Mouse (Mus musculus): ENCODE measurements at regions not wholly inside any gene's neighbourhood (a gene's known extent, or its start where the extent isn't known, plus 50 kb on each side); places are given as distances from the start of the nearest gene placed in this dataset.

DNA sequence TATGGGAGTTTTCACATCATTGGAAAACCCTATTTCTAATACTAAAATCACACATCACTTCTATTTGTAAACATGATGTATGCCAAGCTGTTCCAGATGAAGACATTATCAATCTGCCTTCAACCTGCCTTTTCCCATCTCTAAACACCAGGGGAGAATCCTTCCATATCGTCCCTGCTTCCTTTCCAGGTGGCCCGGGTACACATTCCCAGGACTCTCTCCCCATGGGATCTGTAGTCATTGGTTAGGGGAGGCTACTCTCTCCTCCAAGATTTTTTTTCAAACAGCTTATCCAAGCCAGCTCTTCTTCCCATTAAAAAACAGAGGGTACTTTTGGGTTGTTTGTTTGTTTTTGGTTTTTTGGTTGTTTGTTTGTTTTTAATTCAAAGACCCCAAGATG, 650.7 kb downstream of the Tlr4 start:
- no peak for ATAC-seq (ENCODE audit: low FRiP score, low TSS enrichment)
- 56% methylated on average over 2 of the region's 2 CpGs for WGBS

DNA sequence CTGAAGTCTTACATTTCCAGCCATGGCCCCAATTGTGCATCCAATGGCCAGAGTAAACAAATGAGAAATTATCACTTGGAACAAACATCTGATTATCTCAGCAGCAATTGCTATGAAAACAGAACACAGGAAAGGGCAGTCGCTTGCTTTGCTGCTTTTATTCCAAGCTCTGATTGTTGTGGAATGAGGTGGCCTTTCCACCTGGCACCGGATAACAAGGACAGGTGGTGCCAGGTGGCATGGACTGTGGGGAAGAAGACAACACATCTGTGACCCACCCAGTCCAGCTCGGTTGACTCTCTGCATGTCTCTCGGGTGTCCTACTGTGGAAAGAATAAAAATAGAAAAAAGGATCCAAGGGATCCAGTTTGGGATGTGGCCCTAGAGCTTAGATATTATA, 694.9 kb downstream of the Tlr4 start:
- DNase-seq (no peak), ATAC-seq (ENCODE audit: low FRiP score, low TSS enrichment) (no peak)
- Histone ChIP-seq H3K27ac (replicated peaks; ENCODE audit: low read depth, low read length) (no peak overlapping the region), H3K27me3 (ENCODE audit: control insufficient read depth, insufficient read depth, low read length) (no peaks in the 10 kb centered on the region), H3K4me3 (replicated peaks; ENCODE audit: low read depth, low read length) (no peak overlapping the region), H3K4me1 (ENCODE audit: control insufficient read depth, insufficient read depth, low read length) (no peaks in the 10 kb centered on the region), H3K36me3 (ENCODE audit: control insufficient read depth, insufficient read depth, low read length) (no peaks in the 10 kb centered on the region), H3K9ac (replicated peaks; ENCODE audit: low read length) (no peak overlapping the region), H3K9me3 (ENCODE audit: control insufficient read depth, low read length) (no peaks in the 10 kb centered on the region), H3K4me2 (ENCODE audit: low read length) (no peak overlapping the region)
- 90% methylated on average over 4 of the region's 4 CpGs for WGBS

More for the DNA sequence above, 650.7 kb downstream of the Tlr4 start:
- no peak overlapping the region for H3K4me3 ChIP-seq (replicated peaks; ENCODE audit: low read depth, low read length)
- no peak overlapping the region for H3K27ac ChIP-seq (replicated peaks; ENCODE audit: low read depth, low read length)
- H3K9me3 ChIP-seq (ENCODE audit: control insufficient read depth, low read length), result no peaks in the 10 kb centered on the region
- DNase-seq, result no peak
- H3K9ac ChIP-seq (replicated peaks; ENCODE audit: low read length), result no peak overlapping the region
- no peaks in the 10 kb centered on the region for H3K27me3 ChIP-seq (ENCODE audit: control insufficient read depth, insufficient read depth, low read length)
- no peaks in the 10 kb centered on the region for H3K36me3 ChIP-seq (ENCODE audit: control insufficient read depth, insufficient read depth, low read length)
- H3K4me2 ChIP-seq (ENCODE audit: low read length), result no peak overlapping the region
- no peaks in the 10 kb centered on the region for H3K4me1 ChIP-seq (ENCODE audit: control insufficient read depth, insufficient read depth, low read length)

DNA sequence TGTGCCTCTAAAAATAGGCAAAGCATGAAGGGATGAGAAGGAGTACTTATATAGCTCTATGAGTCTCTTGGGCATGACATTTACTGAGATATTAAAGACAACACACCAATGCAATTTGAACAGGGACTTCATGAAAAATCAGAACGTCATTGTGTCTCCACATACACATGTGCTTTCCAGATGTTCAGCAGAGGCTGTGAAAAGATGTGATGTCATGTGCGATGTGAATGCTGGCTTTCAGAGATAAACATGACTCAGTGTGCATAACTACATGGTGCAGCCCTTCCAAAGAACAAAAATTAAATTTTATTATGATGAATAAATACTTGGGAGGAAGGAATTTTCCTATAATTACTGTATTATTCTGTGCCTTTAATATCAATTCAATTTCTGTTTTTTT, 695.8 kb downstream of the Tlr4 start:
- WGBS, result 94% methylated on average over 2 of the region's 2 CpGs
- no peak for ATAC-seq (ENCODE audit: low FRiP score, low TSS enrichment)
- no peaks in the 10 kb centered on the region for H3K4me1 ChIP-seq (ENCODE audit: control insufficient read depth, insufficient read depth, low read length)

GRCm38 (mm10) chr4:67529586-67529985, 702.2 kb downstream of the Tlr4 start:
- no peak overlapping the region for H3K4me3 ChIP-seq (replicated peaks; ENCODE audit: low read depth, low read length)
- ATAC-seq (ENCODE audit: low FRiP score, low TSS enrichment) (no peak), DNase-seq (no peak)
- H3K27ac ChIP-seq (replicated peaks; ENCODE audit: low read depth, low read length), result no peak overlapping the region
- H3K27me3 ChIP-seq (ENCODE audit: control insufficient read depth, insufficient read depth, low read length), result no peaks in the 10 kb centered on the region
- no peaks in the 10 kb centered on the region for H3K9me3 ChIP-seq (ENCODE audit: control insufficient read depth, low read length)
- WGBS, result 80% methylated on average over 3 of the region's 3 CpGs
- H3K4me2 ChIP-seq (ENCODE audit: low read length), result no peak overlapping the region
- no peak overlapping the region for H3K9ac ChIP-seq (replicated peaks; ENCODE audit: low read length)
- H3K4me1 ChIP-seq (ENCODE audit: control insufficient read depth, insufficient read depth, low read length), result no peaks in the 10 kb centered on the region
- no peaks in the 10 kb centered on the region for H3K36me3 ChIP-seq (ENCODE audit: control insufficient read depth, insufficient read depth, low read length)

More for the DNA sequence above, 695.8 kb downstream of the Tlr4 start:
- Histone ChIP-seq H3K4me3 (replicated peaks; ENCODE audit: low read depth, low read length) (no peak overlapping the region), H3K27ac (replicated peaks; ENCODE audit: low read depth, low read length) (no peak overlapping the region), H3K9me3 (ENCODE audit: control insufficient read depth, low read length) (no peaks in the 10 kb centered on the region), H3K9ac (replicated peaks; ENCODE audit: low read length) (no peak overlapping the region), H3K36me3 (ENCODE audit: control insufficient read depth, insufficient read depth, low read length) (no peaks in the 10 kb centered on the region), H3K4me2 (ENCODE audit: low read length) (no peak overlapping the region), H3K27me3 (ENCODE audit: control insufficient read depth, insufficient read depth, low read length) (no peaks in the 10 kb centered on the region)
- DNase-seq, result no peak

DNA sequence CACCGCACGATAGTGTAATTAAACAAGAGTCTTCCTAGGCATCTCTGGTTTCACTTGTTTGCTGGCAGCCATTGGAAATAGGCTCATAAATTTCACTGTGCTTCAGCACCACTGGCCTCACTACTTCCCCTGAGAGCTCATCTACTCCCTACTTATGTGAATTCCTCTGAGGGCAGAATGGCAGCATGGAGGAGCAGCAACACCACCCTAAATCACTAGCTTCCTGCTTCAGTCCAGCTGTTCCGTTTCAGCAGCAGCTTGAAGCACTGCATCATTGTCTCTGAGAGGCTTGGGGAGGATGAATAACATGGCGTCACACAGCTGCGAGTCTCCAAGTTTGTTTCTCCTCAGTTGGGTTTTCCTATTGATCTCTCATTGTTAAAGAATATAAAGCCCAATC, 712.1 kb downstream of the Tlr4 start:
- WGBS, result 79% methylated on average over 5 of the region's 5 CpGs
- no peak for ATAC-seq (ENCODE audit: low FRiP score, low TSS enrichment)
- no peak for DNase-seq
- no peak overlapping the region for H3K27ac ChIP-seq (replicated peaks; ENCODE audit: low read depth, low read length)
- no peaks in the 10 kb centered on the region for H3K36me3 ChIP-seq (ENCODE audit: control insufficient read depth, insufficient read depth, low read length)
- no peaks in the 10 kb centered on the region for H3K27me3 ChIP-seq (ENCODE audit: control insufficient read depth, insufficient read depth, low read length)
- no peaks in the 10 kb centered on the region for H3K4me1 ChIP-seq (ENCODE audit: control insufficient read depth, insufficient read depth, low read length)
- no peak overlapping the region for H3K9ac ChIP-seq (replicated peaks; ENCODE audit: low read length)
- no peak overlapping the region for H3K4me3 ChIP-seq (replicated peaks; ENCODE audit: low read depth, low read length)
- no peaks in the 10 kb centered on the region for H3K9me3 ChIP-seq (ENCODE audit: control insufficient read depth, low read length)
- no peak overlapping the region for H3K4me2 ChIP-seq (ENCODE audit: low read length)

GRCm38 (mm10) chr4:67546013-67546412, 718.6 kb downstream of the Tlr4 start:
- DNase-seq (no peak), ATAC-seq (ENCODE audit: low FRiP score, low TSS enrichment) (no peak)
- no peaks in the 10 kb centered on the region for H3K27me3 ChIP-seq (ENCODE audit: control insufficient read depth, insufficient read depth, low read length)
- no peaks in the 10 kb centered on the region for H3K9me3 ChIP-seq (ENCODE audit: control insufficient read depth, low read length)
- H3K4me3 ChIP-seq (replicated peaks; ENCODE audit: low read depth, low read length), result no peak overlapping the region
- H3K36me3 ChIP-seq (ENCODE audit: control insufficient read depth, insufficient read depth, low read length), result no peaks in the 10 kb centered on the region
- 81% methylated on average over 1 of the region's 1 CpGs for WGBS
- H3K4me1 ChIP-seq (ENCODE audit: control insufficient read depth, insufficient read depth, low read length), result no peaks in the 10 kb centered on the region
- no peak overlapping the region for H3K9ac ChIP-seq (replicated peaks; ENCODE audit: low read length)
- H3K4me2 ChIP-seq (ENCODE audit: low read length), result no peak overlapping the region
- H3K27ac ChIP-seq (replicated peaks; ENCODE audit: low read depth, low read length), result no peak overlapping the region

- ATAC-seq (ENCODE audit: low FRiP score, low TSS enrichment), result no peak
- WGBS, result 95% methylated on average over 1 of the region's 1 CpGs
- no peak for DNase-seq
Observed at GRCm38 (mm10) chr4:67547957-67548356, 720.6 kb downstream of the Tlr4 start.

DNA sequence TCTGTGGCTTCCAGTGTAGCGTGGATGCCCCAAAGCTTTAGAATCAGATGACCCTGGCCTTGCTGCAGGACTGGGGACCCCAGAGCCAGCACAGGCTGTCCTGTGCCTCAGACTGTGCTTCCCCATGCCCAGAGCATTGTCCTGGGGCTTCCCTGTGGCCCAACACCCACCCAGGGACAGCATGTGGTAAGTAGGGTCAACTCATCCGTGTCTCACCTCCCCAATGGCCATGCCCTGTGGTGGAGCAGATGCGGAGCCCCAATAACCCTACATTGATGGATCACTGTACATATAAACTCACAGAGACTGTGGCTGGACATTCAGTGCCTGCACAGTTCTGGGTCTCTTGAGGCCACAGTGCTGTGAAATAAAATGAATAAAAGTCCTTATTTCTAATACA, 726.1 kb downstream of the Tlr4 start:
- no peak for DNase-seq
- no peak overlapping the region for H3K4me2 ChIP-seq (ENCODE audit: low read length)
- 89% methylated on average over 3 of the region's 3 CpGs for WGBS
- no peak overlapping the region for H3K27ac ChIP-seq (replicated peaks; ENCODE audit: low read depth, low read length)
- no peaks in the 10 kb centered on the region for H3K36me3 ChIP-seq (ENCODE audit: control insufficient read depth, insufficient read depth, low read length)
- no peak overlapping the region for H3K9ac ChIP-seq (replicated peaks; ENCODE audit: low read length)
- H3K9me3 ChIP-seq (ENCODE audit: control insufficient read depth, low read length), result no peaks in the 10 kb centered on the region
- no peak for ATAC-seq (ENCODE audit: low FRiP score, low TSS enrichment)
- no peaks in the 10 kb centered on the region for H3K4me1 ChIP-seq (ENCODE audit: control insufficient read depth, insufficient read depth, low read length)
- no peaks in the 10 kb centered on the region for H3K27me3 ChIP-seq (ENCODE audit: control insufficient read depth, insufficient read depth, low read length)
- no peak overlapping the region for H3K4me3 ChIP-seq (replicated peaks; ENCODE audit: low read depth, low read length)

More at GRCm38 (mm10) chr4:67547957-67548356, 720.6 kb downstream of the Tlr4 start:
- H3K36me3 ChIP-seq (ENCODE audit: control insufficient read depth, insufficient read depth, low read length), result no peaks in the 10 kb centered on the region
- no peaks in the 10 kb centered on the region for H3K27me3 ChIP-seq (ENCODE audit: control insufficient read depth, insufficient read depth, low read length)
- H3K9me3 ChIP-seq (ENCODE audit: control insufficient read depth, low read length), result no peaks in the 10 kb centered on the region
- no peak overlapping the region for H3K9ac ChIP-seq (replicated peaks; ENCODE audit: low read length)
- no peak overlapping the region for H3K27ac ChIP-seq (replicated peaks; ENCODE audit: low read depth, low read length)
- no peak overlapping the region for H3K4me3 ChIP-seq (replicated peaks; ENCODE audit: low read depth, low read length)
- no peak overlapping the region for H3K4me2 ChIP-seq (ENCODE audit: low read length)
- no peaks in the 10 kb centered on the region for H3K4me1 ChIP-seq (ENCODE audit: control insufficient read depth, insufficient read depth, low read length)

- 76% methylated on average over 3 of the region's 3 CpGs for WGBS
- ATAC-seq (ENCODE audit: low FRiP score, low TSS enrichment) (no peak), DNase-seq (no peak)
- no peak overlapping the region for H3K4me2 ChIP-seq (ENCODE audit: low read length)
- no peaks in the 10 kb centered on the region for H3K27me3 ChIP-seq (ENCODE audit: control insufficient read depth, insufficient read depth, low read length)
- H3K36me3 ChIP-seq (ENCODE audit: control insufficient read depth, insufficient read depth, low read length), result no peaks in the 10 kb centered on the region
- H3K27ac ChIP-seq (replicated peaks; ENCODE audit: low read depth, low read length), result no peak overlapping the region
- H3K4me3 ChIP-seq (replicated peaks; ENCODE audit: low read depth, low read length), result no peak overlapping the region
- no peaks in the 10 kb centered on the region for H3K9me3 ChIP-seq (ENCODE audit: control insufficient read depth, low read length)
- H3K4me1 ChIP-seq (ENCODE audit: control insufficient read depth, insufficient read depth, low read length), result no peaks in the 10 kb centered on the region
- H3K9ac ChIP-seq (replicated peaks; ENCODE audit: low read length), result no peak overlapping the region
Observed at GRCm38 (mm10) chr4:67574816-67575215, 747.4 kb downstream of the Tlr4 start.
